ENCODE assay signal across 2 mouse cellular contexts in the genomic region with DNA sequence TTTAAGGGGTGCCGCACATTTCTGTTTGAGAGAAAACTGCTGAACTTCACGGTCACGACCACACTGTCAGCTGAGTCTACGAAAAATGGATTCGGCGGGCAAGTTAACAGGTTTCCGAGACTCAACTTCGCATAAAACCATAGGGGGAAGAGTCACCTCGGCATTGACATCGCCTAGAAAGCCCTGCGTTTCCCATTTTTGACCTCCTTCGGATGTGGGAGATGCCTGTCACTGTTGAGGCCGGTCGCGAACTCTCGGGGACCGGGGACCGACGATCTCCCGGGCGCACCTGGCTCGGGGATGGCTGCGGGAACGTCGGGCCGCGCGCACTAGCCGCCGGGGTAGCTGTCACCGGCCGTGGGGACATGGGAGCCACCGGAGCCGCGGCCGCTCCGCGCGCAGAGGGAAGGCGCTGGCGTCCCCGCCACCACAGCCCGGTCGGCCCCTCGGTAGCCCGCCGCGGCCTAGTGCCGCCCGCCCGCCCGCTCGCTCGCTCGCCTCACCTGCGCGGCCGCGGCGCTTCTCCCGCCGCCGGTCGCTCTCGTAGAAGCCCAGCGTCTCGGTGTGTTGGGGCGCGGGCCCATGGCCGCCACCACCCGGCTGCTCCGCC.
TF ChIP-seq lines count a peak whose summit lies in the region.

No protein-coding gene starts in this region.

TF ChIP-seq in MEL, 35 proteins besides CTCF, POLR2A, EP300 and RAD21 (continued from another document):
- TF ChIP-seq ZC3H11A (IDR thresholded peaks at IDR 0.05; ENCODE audit: low read depth, low read length) (no peak), HCFC1 (IDR thresholded peaks at IDR 0.05; ENCODE audit: low read depth, low read length) (no peak), USF2 (IDR thresholded peaks at IDR 0.05; ENCODE audit: borderline replicate concordance in 1 of 2, insufficient read depth in 1 of 2, low read depth in 1 of 2, low read length in 2 of 2) (no peak), JUND (IDR thresholded peaks at IDR 0.05; ENCODE audit: low read depth, low read length) (no peak), MAZ (IDR thresholded peaks at IDR 0.05; ENCODE audit: low read depth, low read length) (no peak), MYB (IDR thresholded peaks at IDR 0.05; ENCODE audit: low read depth, low read length) (no peak), NELFE (IDR thresholded peaks at IDR 0.05; ENCODE audit: low read depth, low read length) (no peak), USF1 (IDR thresholded peaks at IDR 0.05; ENCODE audit: low read depth, low read length) (0 out of 2 replicates have a peak, but pooled peaks have one; percentile 2), GATA1 (IDR thresholded peaks at IDR 0.05; ENCODE audit: low read depth, low read length) (no peak), SMC3 (IDR thresholded peaks at IDR 0.05; ENCODE audit: low read depth, low read length) (no peak), BHLHE40 (IDR thresholded peaks at IDR 0.05; ENCODE audit: borderline replicate concordance, low read depth, low read length) (no peak), NRF1 (IDR thresholded peaks at IDR 0.05; ENCODE audit: insufficient read depth, low read depth, low read length, poor library complexity, severe bottlenecking) (no peak), SIN3A (IDR thresholded peaks at IDR 0.05; ENCODE audit: low read length) (peak; percentile 31; the same call in 1 of the 2 replicates), ELF1 (IDR thresholded peaks at IDR 0.05; ENCODE audit: low read depth, low read length) (no peak), ZKSCAN1 (IDR thresholded peaks at IDR 0.05; ENCODE audit: low read depth, low read length) (no peak), POLR2AphosphoS5 (IDR thresholded peaks at IDR 0.05; ENCODE audit: borderline replicate concordance, low read depth, low read length) (no peak), TAL1 (IDR thresholded peaks at IDR 0.05; ENCODE audit: low read length) (no peak), POLR2AphosphoS2 (IDR thresholded peaks at IDR 0.05; ENCODE audit: low read length) (no peak), KAT2A (conservative IDR thresholded peaks at IDR 0.05; ENCODE audit: low read depth, low read length) (no peak), UBTF (IDR thresholded peaks at IDR 0.05; ENCODE audit: borderline replicate concordance, insufficient read depth, low read depth, low read length) (0 out of 2 replicates have a peak, but pooled peaks have one; percentile 82), E2F4 (IDR thresholded peaks at IDR 0.05; ENCODE audit: borderline replicate concordance, low read depth, low read length) (no peak), TBP (IDR thresholded peaks at IDR 0.05; ENCODE audit: low read depth, low read length) (no peak), ETS1 (IDR thresholded peaks at IDR 0.05; ENCODE audit: low read depth, low read length) (no peak), MYC (IDR thresholded peaks at IDR 0.05; ENCODE audit: low read depth, low read length) (no peak), MXI1 (IDR thresholded peaks at IDR 0.05; ENCODE audit: low read depth, low read length) (0 out of 2 replicates have a peak, but pooled peaks have one; percentile 44), MAX (IDR thresholded peaks at IDR 0.05; ENCODE audit: low read length) (peak; percentile 7; the same call in 1 of the 2 replicates)

TF ChIP-seq in myocyte, 11 proteins besides CTCF, POLR2A, EP300 and RAD21 (continued from another document):
- no peak for TF ChIP-seq USF1 (IDR thresholded peaks at IDR 0.05; ENCODE audit: low read depth)
